Mouse (Mus musculus): ENCODE measurements around the gene Csnk2b. TPM values are rescaled to one million over a fixed set of nuclear protein-coding genes. Genes with fewer than 3 reads are reported as not detected.

Csnk2b gene
- polyA plus RNA-seq, 1 experiment from 2014 or later = 246 TPM

DNA sequence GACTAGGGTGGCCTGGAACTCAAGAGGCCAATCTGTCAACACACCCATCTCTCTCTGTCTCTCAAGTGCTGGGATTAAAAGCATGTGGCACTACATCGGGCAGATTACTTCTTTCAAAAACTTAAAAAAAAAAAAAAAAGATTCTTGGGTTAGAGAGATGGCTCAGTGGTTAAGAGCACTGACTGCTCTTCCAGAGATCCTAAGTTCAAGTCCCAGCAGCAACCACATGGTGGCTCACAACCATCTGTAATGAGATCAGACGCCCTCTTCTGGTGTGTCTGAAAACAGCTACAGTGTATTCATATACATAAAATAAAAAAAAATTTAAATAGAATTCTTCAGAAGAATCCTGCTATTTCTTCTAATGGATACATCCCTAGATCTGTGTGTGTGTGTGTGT lies 33.7 kb downstream of the Csnk2b start:
- 45% methylated on average over 2 of the region's 2 CpGs for WGBS
- peaks cover 17% of the 10 kb centered on the region for H3K4me1 ChIP-seq
- peaks cover 23% of the 10 kb centered on the region for H3K36me3 ChIP-seq
- no peak overlapping the region for H3K27ac ChIP-seq
- H3K9me3 ChIP-seq = no peaks in the 10 kb centered on the region
- no peak for DNase-seq (ENCODE audit: low spot score)
- H3K27me3 ChIP-seq (ENCODE audit: insufficient read depth, poor library complexity, severe bottlenecking) = no peaks in the 10 kb centered on the region
- no peak overlapping the region for H3K4me3 ChIP-seq

DNA sequence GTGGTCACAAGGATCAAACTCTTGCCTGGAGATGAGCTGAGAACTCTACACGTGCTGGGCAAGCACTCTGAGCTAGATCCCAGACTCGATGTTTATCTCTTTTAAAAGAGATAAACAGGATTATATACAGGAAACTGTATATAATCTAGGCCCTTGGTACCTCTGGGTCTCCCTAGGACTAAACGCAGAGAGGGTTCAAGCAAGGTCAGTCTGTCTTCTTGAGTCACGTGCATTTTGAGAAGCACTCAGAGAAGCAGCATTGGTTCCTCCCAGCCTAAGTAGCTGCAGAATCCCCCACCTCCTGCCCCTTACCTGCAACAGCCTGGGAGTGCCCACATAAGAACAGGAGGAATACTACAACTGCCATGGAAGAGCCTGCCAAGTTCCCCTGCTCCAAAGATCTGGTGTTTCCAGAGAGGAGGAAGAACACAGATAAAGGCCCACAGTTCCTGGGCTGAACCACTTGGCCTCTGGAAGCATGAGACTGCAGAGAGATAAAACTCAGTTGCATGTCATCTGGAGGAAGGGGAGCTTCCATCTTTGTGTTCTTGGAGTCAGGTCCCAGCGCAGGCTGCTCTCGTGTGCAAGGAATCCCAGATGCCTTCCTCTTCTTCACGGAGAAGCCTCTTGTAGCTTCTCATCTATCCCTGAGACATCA lies 36.5 kb downstream of the Csnk2b start, which contains the start of gene Ly6g6f:
TSS of gene Ly6g6f (minus strand) at position 403 of the 658 bp plus-strand sequence.
- Histone ChIP-seq H3K4me3 (no peak within 1 kb of the TSS), H3K9me3 (no peaks in the 10 kb centered on the region), H3K36me3 (no peaks in the 10 kb centered on the region), H3K27ac (no peak within 1 kb of the TSS), H3K27me3 (ENCODE audit: insufficient read depth, poor library complexity, severe bottlenecking) (peaks cover 4% of the 10 kb centered on the region), H3K4me1 (peaks cover 17% of the 10 kb centered on the region)
- no peak for DNase-seq (ENCODE audit: low spot score)
- WGBS = 61% methylated on average over 7 of the region's 7 CpGs

DNA sequence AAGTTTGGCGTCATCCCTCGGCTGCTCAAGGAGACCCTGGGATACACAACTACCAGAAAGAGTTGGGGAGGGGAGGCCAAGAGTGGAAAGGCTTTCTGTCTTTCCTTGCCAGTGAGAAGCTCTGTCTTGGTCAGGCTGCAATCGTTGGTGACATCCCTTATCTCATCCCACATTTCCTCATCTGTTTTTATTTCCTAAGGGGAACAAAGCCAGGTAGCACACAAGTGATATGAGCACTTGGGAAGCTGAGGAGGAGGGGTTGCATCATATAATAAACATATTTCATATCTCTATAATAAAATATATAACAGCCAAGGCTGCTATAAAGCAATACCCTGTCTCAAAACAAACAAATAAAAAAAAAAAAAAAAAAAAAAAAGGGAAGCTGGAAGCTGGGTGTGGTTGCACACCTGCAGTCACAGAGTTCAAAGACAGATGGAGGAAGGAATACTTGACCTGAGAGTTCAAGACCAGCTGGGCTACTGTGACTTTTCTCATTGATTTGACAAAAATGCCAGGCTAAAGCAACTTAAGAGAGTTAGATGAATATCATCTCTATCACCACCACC lies 37.8 kb downstream of the Csnk2b start:
- no peak for DNase-seq (ENCODE audit: low spot score)
- H3K36me3 ChIP-seq = no peaks in the 10 kb centered on the region
- no peak overlapping the region for H3K4me3 ChIP-seq
- 64% methylated on average over 3 of the region's 3 CpGs for WGBS
- peaks cover 4% of the 10 kb centered on the region for H3K27me3 ChIP-seq (ENCODE audit: insufficient read depth, poor library complexity, severe bottlenecking)
- no peaks in the 10 kb centered on the region for H3K9me3 ChIP-seq
- H3K4me1 ChIP-seq = peaks cover 19% of the 10 kb centered on the region
- H3K27ac ChIP-seq = no peak overlapping the region

DNA sequence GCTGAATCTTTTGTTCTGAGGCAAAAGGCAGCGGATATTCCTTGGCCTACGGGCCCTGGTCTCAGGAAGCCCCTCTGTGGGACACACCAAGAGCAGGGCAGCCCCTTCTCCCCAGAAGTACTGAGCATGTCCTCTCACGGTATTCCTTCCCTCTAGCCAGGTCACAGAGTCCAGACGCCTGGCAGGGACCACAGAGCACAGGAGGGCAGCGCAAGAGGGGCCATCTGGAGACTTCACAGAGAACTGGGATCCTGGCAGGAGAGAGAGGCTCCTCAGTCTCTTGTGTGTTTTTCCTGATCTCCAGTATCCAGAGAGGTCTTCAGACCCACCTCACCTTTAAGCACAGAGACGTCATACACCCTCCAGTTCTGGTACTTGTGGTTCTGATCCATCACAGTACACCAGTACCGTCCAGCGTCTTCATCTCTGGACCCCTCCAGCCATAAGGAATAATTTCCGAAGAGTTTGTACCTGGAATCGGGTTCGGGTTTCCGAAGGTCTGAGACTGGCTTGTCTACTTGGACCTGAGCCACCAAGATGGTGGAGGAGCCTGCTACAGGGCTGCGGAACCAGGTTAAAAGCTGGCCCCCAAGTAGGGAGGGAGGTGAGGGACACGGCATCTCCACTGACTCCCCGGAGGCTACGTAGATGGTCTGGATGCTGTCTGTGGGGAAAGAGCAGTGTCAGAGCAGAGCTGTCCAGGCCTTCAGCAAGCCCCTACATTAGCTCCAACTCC lies 38.8 kb downstream of the Csnk2b start:
- no peaks in the 10 kb centered on the region for H3K36me3 ChIP-seq
- H3K9me3 ChIP-seq = no peaks in the 10 kb centered on the region
- WGBS = 81% methylated on average over 16 of the region's 16 CpGs
- no peak overlapping the region for H3K27ac ChIP-seq
- H3K4me1 ChIP-seq = peaks cover 22% of the 10 kb centered on the region
- peaks cover 4% of the 10 kb centered on the region for H3K27me3 ChIP-seq (ENCODE audit: insufficient read depth, poor library complexity, severe bottlenecking)
- H3K4me3 ChIP-seq = no peak overlapping the region
- no peak for DNase-seq (ENCODE audit: low spot score)

DNA sequence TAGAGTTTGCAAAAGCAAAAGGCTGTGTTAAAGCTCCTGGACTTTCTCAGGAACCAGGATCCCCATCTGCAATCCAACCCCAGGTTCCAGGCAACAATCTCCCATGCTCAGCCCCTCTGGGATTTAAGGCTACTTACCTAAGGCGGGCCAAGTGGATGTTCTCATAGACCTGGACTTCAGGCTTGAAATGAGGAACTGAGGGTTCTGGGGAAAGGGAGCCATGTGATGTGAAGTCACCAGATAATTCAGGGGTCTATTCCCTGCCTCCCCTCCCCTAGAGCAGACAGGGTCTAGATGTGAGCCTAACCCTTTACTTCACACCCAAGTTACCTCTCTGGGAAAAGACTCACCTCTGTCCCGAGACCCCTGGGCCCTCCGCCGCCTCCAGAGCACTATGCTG lies 41.1 kb downstream of the Csnk2b start:
- DNase-seq (ENCODE audit: low spot score) = no peak
- WGBS = 78% methylated on average over 4 of the region's 4 CpGs
- no peak overlapping the region for H3K27ac ChIP-seq
- H3K36me3 ChIP-seq = no peaks in the 10 kb centered on the region
- peaks cover 43% of the 10 kb centered on the region for H3K4me1 ChIP-seq
- no peaks in the 10 kb centered on the region for H3K9me3 ChIP-seq
- no peak overlapping the region for H3K4me3 ChIP-seq
- H3K27me3 ChIP-seq (ENCODE audit: insufficient read depth, poor library complexity, severe bottlenecking) = peaks cover 11% of the 10 kb centered on the region

DNA sequence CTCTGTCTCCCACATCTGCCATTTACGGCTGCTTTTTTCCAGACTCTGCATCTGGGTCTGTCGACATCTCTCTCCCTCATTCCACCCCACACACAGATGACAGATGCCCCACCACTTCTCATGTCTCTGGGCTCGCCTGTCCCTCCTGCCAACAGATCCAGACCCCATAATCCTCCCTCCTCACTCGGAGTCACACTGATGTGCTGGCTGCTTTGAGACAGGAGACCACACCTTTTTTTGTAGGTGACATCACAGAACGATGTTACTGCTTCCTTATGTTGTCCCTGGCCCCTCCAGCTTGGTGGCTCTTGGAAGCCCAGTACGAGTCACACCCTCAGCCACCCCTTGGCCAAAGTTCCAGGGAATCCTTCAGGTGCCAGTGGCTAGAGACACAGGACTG lies 41.6 kb downstream of the Csnk2b start:
- H3K4me3 ChIP-seq = peak overlapping the region; percentile 37; the same call in 1 of the 2 replicates
- H3K27ac ChIP-seq = peak overlapping the region; percentile 6; the same call in 1 of the 2 replicates

DNA sequence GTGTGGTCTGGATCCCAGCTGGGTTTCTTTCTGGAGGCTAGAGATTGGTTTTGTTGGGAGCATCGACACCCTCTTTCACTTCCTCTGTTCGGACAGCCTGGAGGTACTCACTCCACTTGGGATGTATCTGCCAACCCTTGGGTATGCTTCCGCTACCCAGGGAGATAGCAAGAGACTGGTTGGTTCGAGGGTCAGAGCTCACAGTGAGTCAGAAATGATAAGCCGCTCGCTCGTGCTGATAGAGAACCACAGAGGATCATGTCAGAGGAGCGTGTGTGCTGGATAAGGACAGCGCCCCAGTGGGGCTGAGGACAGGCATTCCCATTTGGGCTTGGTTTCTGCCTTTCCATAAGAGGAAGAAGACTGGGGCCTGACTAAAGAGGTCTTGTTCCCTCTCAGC lies 42.1 kb downstream of the Csnk2b start:
- H3K9me3 ChIP-seq = no peaks in the 10 kb centered on the region
- H3K27me3 ChIP-seq (ENCODE audit: insufficient read depth, poor library complexity, severe bottlenecking) = peaks cover 11% of the 10 kb centered on the region
- H3K4me3 ChIP-seq = peak overlapping the region; percentile 37; the same call in 1 of the 2 replicates
- peak overlapping the region; percentile 6; the same call in 1 of the 2 replicates for H3K27ac ChIP-seq
- no peaks in the 10 kb centered on the region for H3K36me3 ChIP-seq
- DNase-seq (ENCODE audit: low spot score) = peak; percentile 86
- peaks cover 43% of the 10 kb centered on the region for H3K4me1 ChIP-seq
- WGBS = 11% methylated on average over 9 of the region's 9 CpGs

More for the DNA sequence above, 41.6 kb downstream of the Csnk2b start:
- WGBS = 40% methylated on average over 6 of the region's 6 CpGs
- H3K27me3 ChIP-seq (ENCODE audit: insufficient read depth, poor library complexity, severe bottlenecking) = peaks cover 11% of the 10 kb centered on the region
- H3K9me3 ChIP-seq = no peaks in the 10 kb centered on the region
- peaks cover 43% of the 10 kb centered on the region for H3K4me1 ChIP-seq
- DNase-seq (ENCODE audit: low spot score) = no peak
- H3K36me3 ChIP-seq = no peaks in the 10 kb centered on the region

DNA sequence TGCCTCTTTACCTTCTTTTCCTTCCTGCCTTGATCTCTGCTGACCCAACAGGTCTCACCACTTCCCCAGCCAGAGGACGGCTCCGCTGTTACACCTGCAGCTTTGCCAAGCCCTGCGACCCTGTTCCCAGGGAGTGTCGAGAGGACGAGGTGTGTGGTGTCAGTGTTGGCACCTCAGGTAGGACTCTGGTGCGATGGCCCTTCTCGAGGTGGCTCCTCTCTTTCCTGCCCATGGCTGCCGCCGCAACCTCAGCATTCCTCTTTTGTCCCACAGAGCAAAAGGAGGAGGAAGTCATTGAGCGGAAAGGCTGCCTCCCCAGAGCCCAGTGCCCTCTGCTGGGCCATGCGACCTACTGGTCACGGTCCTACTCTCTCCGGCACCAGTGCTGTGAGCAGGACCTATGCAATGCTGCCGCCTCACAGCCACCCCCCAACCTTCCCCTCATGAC lies 44.0 kb downstream of the Csnk2b start, which contains the start of gene Ly6g6d:
TSS of gene Ly6g6d (minus strand) at position 280 of the 448 bp plus-strand sequence.
- Histone ChIP-seq H3K9me3 (no peaks in the 10 kb centered on the region), H3K4me3 (peak within 1 kb of the TSS; percentile 52), H3K36me3 (no peaks in the 10 kb centered on the region), H3K27me3 (ENCODE audit: insufficient read depth, poor library complexity, severe bottlenecking) (peaks cover 18% of the 10 kb centered on the region), H3K27ac (peak within 1 kb of the TSS; percentile 78), H3K4me1 (peaks cover 50% of the 10 kb centered on the region)
- peak; percentile 84 for DNase-seq (ENCODE audit: low spot score)
- WGBS = 16% methylated on average over 14 of the region's 14 CpGs

DNA sequence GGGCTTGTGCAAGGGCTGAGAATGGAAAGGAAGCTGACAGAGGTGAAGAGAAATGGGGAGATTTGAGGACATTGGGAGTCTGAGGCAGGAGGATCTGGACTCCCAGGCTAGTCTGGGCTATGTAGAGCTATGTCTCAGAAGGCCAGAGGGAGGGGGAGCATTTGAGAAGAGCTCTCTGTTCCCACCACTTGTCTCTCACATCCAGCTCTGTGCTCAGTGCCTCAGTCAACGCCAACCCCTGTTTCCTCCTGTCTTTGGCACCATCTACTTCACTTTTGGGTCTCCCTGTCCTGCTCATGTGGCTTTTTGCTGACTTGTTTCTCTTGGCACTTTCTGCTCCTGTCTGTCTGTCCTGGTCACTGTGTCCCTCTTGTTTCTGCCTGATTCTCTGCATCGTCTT lies 44.6 kb downstream of the Csnk2b start:
- H3K9me3 ChIP-seq = no peaks in the 10 kb centered on the region
- peak overlapping the region; percentile 52 for H3K4me3 ChIP-seq
- peaks cover 50% of the 10 kb centered on the region for H3K4me1 ChIP-seq
- peaks cover 18% of the 10 kb centered on the region for H3K27me3 ChIP-seq (ENCODE audit: insufficient read depth, poor library complexity, severe bottlenecking)
- DNase-seq (ENCODE audit: low spot score) = no peak
- 31% methylated on average over 2 of the region's 2 CpGs for WGBS
- no peaks in the 10 kb centered on the region for H3K36me3 ChIP-seq
- peak overlapping the region; percentile 78 for H3K27ac ChIP-seq

DNA sequence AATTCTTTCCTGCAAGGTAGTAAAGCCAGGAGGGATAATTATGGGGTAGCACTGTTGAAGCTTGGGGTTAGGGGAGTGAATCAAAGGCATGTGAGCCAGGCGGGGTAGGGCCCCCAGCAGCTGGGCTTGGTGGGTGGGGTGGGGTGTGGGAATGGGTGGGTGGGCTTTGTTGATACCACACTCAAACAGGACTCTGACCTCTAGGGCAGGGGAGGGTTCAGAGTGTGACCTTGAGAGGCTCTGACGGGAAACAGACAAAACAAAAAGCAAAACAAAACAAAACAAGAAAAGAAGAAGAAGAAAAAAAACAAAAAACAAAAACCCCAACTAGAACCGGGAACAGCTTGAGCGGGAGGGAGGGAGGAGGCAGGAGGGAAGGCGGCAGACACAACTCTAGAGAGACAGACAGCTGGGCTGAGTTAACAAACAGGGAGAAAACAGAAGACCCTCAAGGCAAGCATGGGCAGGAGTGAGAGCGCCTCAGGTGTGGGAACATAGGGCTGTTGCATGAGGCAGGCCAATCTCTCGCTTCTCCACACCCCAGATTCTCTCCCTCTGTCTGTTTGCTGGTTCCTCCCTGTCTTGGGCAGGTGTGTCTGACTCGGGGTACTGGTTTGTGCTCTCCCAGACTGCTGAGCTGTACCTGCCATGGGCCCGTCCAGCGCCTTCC lies 45.2 kb downstream of the Csnk2b start, which contains the start of gene Ly6g6e:
TSS of gene Ly6g6e (plus strand) at position 396 of the 670 bp plus-strand sequence.
- no peaks in the 10 kb centered on the region for H3K9me3 ChIP-seq
- H3K4me1 ChIP-seq = peaks cover 50% of the 10 kb centered on the region
- no peak for DNase-seq (ENCODE audit: low spot score)
- H3K36me3 ChIP-seq = no peaks in the 10 kb centered on the region
- H3K27me3 ChIP-seq (ENCODE audit: insufficient read depth, poor library complexity, severe bottlenecking) = peaks cover 18% of the 10 kb centered on the region
- peak within 1 kb of the TSS; percentile 78 for H3K27ac ChIP-seq
- peak within 1 kb of the TSS; percentile 52 for H3K4me3 ChIP-seq
- 33% methylated on average over 10 of the region's 10 CpGs for WGBS

DNA sequence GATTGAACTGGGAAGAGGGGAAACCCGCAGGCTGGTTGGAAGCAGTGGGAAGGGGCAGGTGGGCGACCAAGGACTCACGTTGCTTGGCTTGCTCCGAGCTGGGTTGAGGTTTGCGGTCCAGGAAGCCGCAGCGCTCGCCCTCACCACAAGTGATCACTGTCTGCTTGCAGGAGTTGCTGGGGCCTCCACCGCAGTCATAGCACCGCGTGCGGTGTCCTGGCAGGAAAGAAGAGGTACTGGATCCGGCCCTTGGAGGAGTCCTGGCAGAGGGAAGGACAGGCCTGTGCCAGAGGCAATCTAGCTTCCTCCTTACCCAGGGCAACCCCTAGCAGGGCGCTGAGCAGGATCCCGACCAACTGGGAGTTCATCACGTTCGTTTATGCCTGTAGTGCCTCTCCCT lies 47.8 kb downstream of the Csnk2b start:
- H3K4me1 ChIP-seq = peaks cover 34% of the 10 kb centered on the region
- 0 out of 2 replicates have a peak overlapping the region, but pooled peaks have one; percentile 3 for H3K4me3 ChIP-seq
- 48% methylated on average over 17 of the region's 17 CpGs for WGBS
- no peaks in the 10 kb centered on the region for H3K36me3 ChIP-seq
- no peaks in the 10 kb centered on the region for H3K9me3 ChIP-seq
- peaks cover 21% of the 10 kb centered on the region for H3K27me3 ChIP-seq (ENCODE audit: insufficient read depth, poor library complexity, severe bottlenecking)
- H3K27ac ChIP-seq = 0 out of 2 replicates have a peak overlapping the region, but pooled peaks have one; percentile 29
- DNase-seq (ENCODE audit: low spot score) = no peak

DNA sequence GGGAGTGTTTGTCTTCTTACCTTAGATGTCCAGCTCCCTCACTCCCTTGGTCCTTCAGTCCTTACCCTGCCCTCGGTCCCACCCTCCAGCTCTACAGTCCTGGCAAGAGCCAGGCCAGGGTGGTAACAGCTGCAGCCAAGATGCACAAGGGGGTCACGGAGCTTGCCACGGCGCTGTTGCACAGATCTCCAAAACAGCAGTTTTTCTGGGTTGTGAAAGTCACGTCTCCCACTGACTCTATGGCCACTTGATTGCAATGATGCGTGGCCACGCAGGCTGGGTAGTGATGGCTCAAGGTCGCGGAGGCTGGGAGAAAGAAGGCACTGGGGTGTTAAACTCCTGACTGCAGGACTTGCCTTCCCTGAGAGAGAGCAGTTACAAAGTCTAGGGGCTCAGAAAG lies 50.4 kb downstream of the Csnk2b start:
- 75% methylated on average over 9 of the region's 9 CpGs for WGBS
- H3K9me3 ChIP-seq = no peaks in the 10 kb centered on the region
- H3K4me1 ChIP-seq = peaks cover 15% of the 10 kb centered on the region
- peaks cover 41% of the 10 kb centered on the region for H3K27me3 ChIP-seq (ENCODE audit: insufficient read depth, poor library complexity, severe bottlenecking)
- no peak overlapping the region for H3K4me3 ChIP-seq
- DNase-seq (ENCODE audit: low spot score) = no peak
- no peaks in the 10 kb centered on the region for H3K36me3 ChIP-seq
- no peak overlapping the region for H3K27ac ChIP-seq

Data from heart, embryonic 10.5 days (tissue).